Mouse (Mus musculus): ENCODE results near the gene Wrap73. TPM values are rescaled to one million over a fixed set of nuclear protein-coding genes. Genes with fewer than 3 reads are reported as not detected.

The Wrap73 gene
- polyA plus RNA-seq, 1 experiment from 2014 or later, result 28.9 TPM

DNA sequence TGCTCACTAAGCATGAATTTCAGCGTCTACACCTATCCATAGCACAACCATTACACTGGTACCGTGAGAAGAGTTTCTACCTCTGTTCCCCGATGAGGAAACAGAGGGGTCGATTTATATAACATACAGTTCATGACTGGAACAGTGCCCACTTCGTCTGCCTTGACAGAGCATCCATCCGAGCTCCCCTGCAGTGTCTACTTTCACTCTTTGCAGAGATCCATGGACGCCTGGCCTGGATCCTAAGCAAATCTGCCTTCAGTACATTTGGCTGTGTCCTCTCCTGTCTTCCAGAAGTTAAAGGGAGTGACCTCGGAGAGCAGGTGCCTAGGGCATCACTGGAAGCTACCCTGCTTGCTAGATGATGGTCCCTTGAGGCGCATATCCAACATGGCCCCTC lies 23.0 kb upstream of the Wrap73 start:
- 77% methylated on average over 9 of the region's 9 CpGs for WGBS
- no peak overlapping the region for H3K9ac ChIP-seq
- 0 out of 2 replicates have a peak, but pooled peaks cover 3% of the 10 kb centered on the region for H3K27me3 ChIP-seq (replicated peaks)
- 0 out of 2 replicates have a peak, but pooled peaks cover 3% of the 10 kb centered on the region for H3K4me1 ChIP-seq (replicated peaks)
- no peak; the same call in 1 of the 2 replicates for ATAC-seq
- no peak overlapping the region for H3K27ac ChIP-seq
- no peaks in the 10 kb centered on the region for H3K36me3 ChIP-seq
- H3K4me2 ChIP-seq (replicated peaks), result no peak overlapping the region
- no peak overlapping the region for H3K4me3 ChIP-seq (replicated peaks)
- no peaks in the 10 kb centered on the region for H3K9me3 ChIP-seq

GRCm38 (mm10) chr4:154121800-154122199 lies 20.4 kb upstream of the Wrap73 start:
- Histone ChIP-seq H3K27me3 (replicated peaks) (0 out of 2 replicates have a peak, but pooled peaks cover 3% of the 10 kb centered on the region), H3K4me2 (replicated peaks) (no peak overlapping the region), H3K36me3 (no peaks in the 10 kb centered on the region), H3K9me3 (no peaks in the 10 kb centered on the region), H3K9ac (no peak overlapping the region), H3K27ac (no peak overlapping the region), H3K4me3 (replicated peaks) (no peak overlapping the region), H3K4me1 (replicated peaks) (0 out of 2 replicates have a peak, but pooled peaks cover 3% of the 10 kb centered on the region)
- ATAC-seq, result no peak; the same call in 1 of the 2 replicates
- 77% methylated on average over 11 of the region's 11 CpGs for WGBS

GRCm38 (mm10) chr4:154122374-154122773 lies 19.8 kb upstream of the Wrap73 start:
- Histone ChIP-seq H3K4me2 (replicated peaks) (no peak overlapping the region), H3K4me3 (replicated peaks) (no peak overlapping the region), H3K27ac (no peak overlapping the region), H3K4me1 (replicated peaks) (0 out of 2 replicates have a peak, but pooled peaks cover 3% of the 10 kb centered on the region), H3K27me3 (replicated peaks) (0 out of 2 replicates have a peak, but pooled peaks cover 3% of the 10 kb centered on the region), H3K36me3 (no peaks in the 10 kb centered on the region), H3K9me3 (no peaks in the 10 kb centered on the region), H3K9ac (no peak overlapping the region)
- 76% methylated on average over 7 of the region's 7 CpGs for WGBS
- ATAC-seq, result no peak

- 0 out of 2 replicates have a peak, but pooled peaks cover 3% of the 10 kb centered on the region for H3K4me1 ChIP-seq (replicated peaks)
- WGBS, result 60% methylated on average over 6 of the region's 6 CpGs
- no peak overlapping the region for H3K9ac ChIP-seq
- ATAC-seq, result no peak
- no peak overlapping the region for H3K27ac ChIP-seq
- no peak overlapping the region for H3K4me3 ChIP-seq (replicated peaks)
- H3K27me3 ChIP-seq (replicated peaks), result 0 out of 2 replicates have a peak, but pooled peaks cover 3% of the 10 kb centered on the region
- H3K36me3 ChIP-seq, result no peaks in the 10 kb centered on the region
- no peaks in the 10 kb centered on the region for H3K9me3 ChIP-seq
- H3K4me2 ChIP-seq (replicated peaks), result no peak overlapping the region
Measured at GRCm38 (mm10) chr4:154123553-154123952, 18.6 kb upstream of the Wrap73 start.

- Histone ChIP-seq H3K27me3 (replicated peaks) (0 out of 2 replicates have a peak, but pooled peaks cover 3% of the 10 kb centered on the region), H3K4me3 (replicated peaks) (no peak overlapping the region), H3K27ac (no peak overlapping the region), H3K9me3 (no peaks in the 10 kb centered on the region), H3K9ac (no peak overlapping the region), H3K4me1 (replicated peaks) (no peaks in the 10 kb centered on the region), H3K36me3 (no peaks in the 10 kb centered on the region), H3K4me2 (replicated peaks) (no peak overlapping the region)
- WGBS, result 71% methylated on average over 5 of the region's 5 CpGs
- no peak for ATAC-seq
Measured at GRCm38 (mm10) chr4:154125202-154125601, 17.0 kb upstream of the Wrap73 start.

DNA sequence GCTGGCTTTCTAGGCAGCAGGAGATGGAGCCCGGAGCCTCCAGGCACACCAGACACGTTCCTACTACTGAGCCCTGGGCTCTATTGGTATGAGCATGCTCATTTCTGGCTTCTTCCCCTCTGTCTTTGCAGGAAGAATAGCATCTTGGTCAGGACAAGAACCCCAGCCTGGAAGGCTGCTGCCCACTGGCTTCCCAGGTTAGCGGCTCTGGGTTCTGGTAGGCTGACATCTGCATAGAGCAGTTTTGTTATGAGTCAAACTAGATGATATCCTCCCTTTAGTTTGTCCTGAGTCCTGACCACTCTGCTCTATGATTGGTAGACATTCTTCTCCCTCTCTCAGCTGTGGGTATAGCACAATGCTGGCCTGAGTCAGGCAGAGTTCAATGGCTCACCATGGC lies 14.9 kb upstream of the Wrap73 start:
- no peak for ATAC-seq
- H3K4me3 ChIP-seq (replicated peaks), result no peak overlapping the region
- H3K4me1 ChIP-seq (replicated peaks), result no peaks in the 10 kb centered on the region
- no peaks in the 10 kb centered on the region for H3K36me3 ChIP-seq
- WGBS, result 76% methylated on average over 3 of the region's 3 CpGs
- H3K9me3 ChIP-seq, result no peaks in the 10 kb centered on the region
- 0 out of 2 replicates have a peak, but pooled peaks cover 3% of the 10 kb centered on the region for H3K27me3 ChIP-seq (replicated peaks)
- H3K9ac ChIP-seq, result no peak overlapping the region
- no peak overlapping the region for H3K27ac ChIP-seq
- no peak overlapping the region for H3K4me2 ChIP-seq (replicated peaks)

DNA sequence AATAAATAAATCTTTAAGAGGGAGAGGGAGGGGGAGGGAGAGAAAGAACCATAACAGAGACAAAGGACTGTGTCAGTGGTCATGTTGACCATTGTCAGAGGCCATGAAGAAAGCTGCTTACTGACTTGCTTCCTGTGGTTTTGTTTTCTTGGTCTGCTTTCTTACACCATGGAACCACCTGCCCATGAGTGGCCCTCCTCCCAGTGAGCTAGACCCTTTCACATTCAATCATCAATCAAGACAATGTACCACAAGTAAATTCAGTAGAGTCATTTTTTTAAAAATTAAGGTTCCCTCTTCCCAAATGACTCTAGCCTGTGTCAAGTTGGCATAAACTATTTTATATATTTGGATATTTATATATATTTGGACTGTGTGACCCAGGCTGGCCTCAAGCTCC lies 12.2 kb upstream of the Wrap73 start:
- Histone ChIP-seq H3K36me3 (no peaks in the 10 kb centered on the region), H3K9ac (no peak overlapping the region), H3K27ac (no peak overlapping the region), H3K4me2 (replicated peaks) (no peak overlapping the region), H3K27me3 (replicated peaks) (peaks cover 9% of the 10 kb centered on the region; the same call in 1 of the 2 replicates), H3K4me3 (replicated peaks) (no peak overlapping the region), H3K9me3 (no peaks in the 10 kb centered on the region), H3K4me1 (replicated peaks) (no peaks in the 10 kb centered on the region)
- no peak for ATAC-seq

GRCm38 (mm10) chr4:154131894-154132293 lies 10.3 kb upstream of the Wrap73 start:
- no peak for ATAC-seq
- Histone ChIP-seq H3K9me3 (no peaks in the 10 kb centered on the region), H3K4me1 (replicated peaks) (no peaks in the 10 kb centered on the region), H3K4me2 (replicated peaks) (no peak overlapping the region), H3K27ac (no peak overlapping the region), H3K4me3 (replicated peaks) (no peak overlapping the region), H3K9ac (no peak overlapping the region), H3K27me3 (replicated peaks) (peaks cover 20% of the 10 kb centered on the region; the same call in 1 of the 2 replicates), H3K36me3 (no peaks in the 10 kb centered on the region)
- 79% methylated on average over 4 of the region's 4 CpGs for WGBS

- Histone ChIP-seq H3K27me3 (replicated peaks) (peaks cover 48% of the 10 kb centered on the region), H3K4me1 (replicated peaks) (peaks cover 5% of the 10 kb centered on the region; the same call in 1 of the 2 replicates), H3K4me3 (replicated peaks) (no peak overlapping the region), H3K9ac (no peak overlapping the region), H3K9me3 (no peaks in the 10 kb centered on the region), H3K27ac (no peak overlapping the region), H3K4me2 (replicated peaks) (no peak overlapping the region), H3K36me3 (no peaks in the 10 kb centered on the region)
- no peak for ATAC-seq
- WGBS, result 56% methylated on average over 4 of the region's 4 CpGs
Measured at GRCm38 (mm10) chr4:154134803-154135202, 7.4 kb upstream of the Wrap73 start.

GRCm38 (mm10) chr4:154137139-154137538 lies 5.0 kb upstream of the Wrap73 start:
- 59% methylated on average over 5 of the region's 5 CpGs for WGBS
- no peak overlapping the region for H3K4me3 ChIP-seq (replicated peaks)
- H3K9me3 ChIP-seq, result no peaks in the 10 kb centered on the region
- no peak overlapping the region for H3K4me2 ChIP-seq (replicated peaks)
- H3K27me3 ChIP-seq (replicated peaks), result peaks cover 64% of the 10 kb centered on the region
- H3K4me1 ChIP-seq (replicated peaks), result peaks cover 18% of the 10 kb centered on the region
- ATAC-seq, result no peak
- no peaks in the 10 kb centered on the region for H3K36me3 ChIP-seq
- H3K27ac ChIP-seq, result no peak overlapping the region
- H3K9ac ChIP-seq, result no peak overlapping the region

DNA sequence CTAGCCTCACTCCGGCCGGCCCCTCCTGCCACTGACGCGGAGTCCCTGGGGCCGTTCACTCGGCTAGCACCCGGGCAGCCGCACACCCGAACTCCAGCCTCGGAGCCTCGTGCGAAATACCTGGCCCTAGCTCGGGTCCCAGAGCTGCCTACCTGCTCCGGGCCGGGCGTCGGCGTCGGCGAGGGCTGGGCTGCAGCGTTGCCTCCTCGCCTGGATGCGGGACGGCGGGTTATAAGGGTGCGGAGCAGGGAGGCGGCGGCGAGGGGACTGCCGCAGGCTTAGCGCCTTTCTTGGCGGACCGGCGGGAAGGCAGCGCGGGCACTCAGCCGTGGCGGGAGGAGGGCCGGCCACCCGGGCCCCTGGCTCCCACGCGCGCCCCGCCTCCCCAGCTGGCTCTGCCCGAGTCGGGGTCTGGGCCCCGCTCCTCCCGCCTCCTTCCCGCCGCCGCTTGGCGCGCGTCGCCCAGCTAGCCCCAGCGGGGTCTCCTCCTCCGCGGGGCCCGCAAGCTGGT lies 2.4 kb upstream of the Wrap73 start:
- H3K4me2 ChIP-seq (replicated peaks), result peak overlapping the region; percentile 93
- ATAC-seq, result peak; percentile 7; the same call in 1 of the 2 replicates
- H3K4me3 ChIP-seq (replicated peaks), result peak overlapping the region; percentile 45
- no peaks in the 10 kb centered on the region for H3K36me3 ChIP-seq
- H3K9me3 ChIP-seq, result no peaks in the 10 kb centered on the region
- H3K27ac ChIP-seq, result no peak overlapping the region
- peak overlapping the region; percentile 42 for H3K9ac ChIP-seq
- H3K27me3 ChIP-seq (replicated peaks), result peaks cover 56% of the 10 kb centered on the region
- WGBS, result under 1% methylated on average over 52 of the region's 59 CpGs
- H3K4me1 ChIP-seq (replicated peaks), result peaks cover 23% of the 10 kb centered on the region

DNA sequence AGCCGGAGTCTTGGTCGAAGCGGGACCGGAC lies 2.2 kb upstream of the Wrap73 start, which contains the start of gene Trp73:
Trp73 (minus strand) TSS at position 27 of the 31 bp plus-strand sequence.
- Histone ChIP-seq H3K9ac (peak within 1 kb of the TSS; percentile 42), H3K27ac (no peak within 1 kb of the TSS), H3K4me1 (replicated peaks) (peaks cover 23% of the 10 kb centered on the region), H3K36me3 (no peaks in the 10 kb centered on the region), H3K4me2 (replicated peaks) (peak within 1 kb of the TSS; percentile 93), H3K4me3 (replicated peaks) (peak within 1 kb of the TSS; percentile 45), H3K27me3 (replicated peaks) (peaks cover 55% of the 10 kb centered on the region), H3K9me3 (no peaks in the 10 kb centered on the region)
- ATAC-seq, result no peak
- WGBS, result 0% methylated on average over 4 of the region's 4 CpGs

DNA sequence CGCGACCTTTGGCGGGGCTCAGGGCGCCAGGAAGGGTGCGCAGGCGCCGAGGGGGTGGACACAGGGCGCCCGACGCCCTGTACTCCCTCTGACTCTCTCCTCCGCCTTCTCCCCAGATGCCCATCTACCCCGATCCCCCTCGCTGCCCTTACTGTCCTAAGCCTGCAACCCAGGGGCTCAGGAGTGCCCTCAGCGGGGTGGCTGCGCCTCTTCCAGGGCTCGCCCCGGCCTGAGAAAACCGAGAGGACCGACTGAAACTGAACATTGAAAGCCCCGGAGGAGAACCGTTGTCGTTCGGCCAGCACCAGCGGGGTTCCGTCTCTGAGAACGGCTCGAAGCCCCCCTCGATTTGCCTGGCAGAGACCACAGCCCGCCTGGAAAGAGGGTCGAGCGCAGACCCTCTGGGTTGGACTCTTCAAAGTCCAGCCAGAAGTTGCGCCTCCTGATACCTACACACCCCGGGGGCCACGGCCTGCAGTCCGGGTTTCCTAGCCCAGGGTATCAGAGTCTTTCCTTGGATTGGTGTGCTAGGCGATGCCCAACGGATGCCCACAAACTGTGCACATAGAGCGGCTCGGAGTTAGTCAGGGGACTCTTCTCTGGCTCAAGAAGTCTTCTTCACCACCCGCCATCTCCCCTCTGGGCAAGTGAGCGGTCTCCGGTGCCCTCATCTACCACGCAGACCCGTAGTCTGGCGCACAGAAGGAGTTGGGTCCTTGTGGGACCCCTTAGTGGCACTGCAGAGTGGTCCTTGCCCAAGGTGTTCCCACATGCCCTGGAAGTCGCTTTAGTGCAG lies 1.8 kb upstream of the Wrap73 start:
- no peaks in the 10 kb centered on the region for H3K9me3 ChIP-seq
- peak overlapping the region; percentile 42 for H3K9ac ChIP-seq
- H3K27me3 ChIP-seq (replicated peaks), result peaks cover 51% of the 10 kb centered on the region
- H3K4me2 ChIP-seq (replicated peaks), result peak overlapping the region; percentile 93
- no peaks in the 10 kb centered on the region for H3K36me3 ChIP-seq
- peaks cover 23% of the 10 kb centered on the region for H3K4me1 ChIP-seq (replicated peaks)
- WGBS, result 3% methylated on average over 46 of the region's 46 CpGs
- H3K4me3 ChIP-seq (replicated peaks), result peak overlapping the region; percentile 45
- ATAC-seq, result peak; percentile 1; the same call in 1 of the 2 replicates
- H3K27ac ChIP-seq, result no peak overlapping the region
